8 mouse cellular contexts compared by ENCODE assay signal in the genomic region with DNA sequence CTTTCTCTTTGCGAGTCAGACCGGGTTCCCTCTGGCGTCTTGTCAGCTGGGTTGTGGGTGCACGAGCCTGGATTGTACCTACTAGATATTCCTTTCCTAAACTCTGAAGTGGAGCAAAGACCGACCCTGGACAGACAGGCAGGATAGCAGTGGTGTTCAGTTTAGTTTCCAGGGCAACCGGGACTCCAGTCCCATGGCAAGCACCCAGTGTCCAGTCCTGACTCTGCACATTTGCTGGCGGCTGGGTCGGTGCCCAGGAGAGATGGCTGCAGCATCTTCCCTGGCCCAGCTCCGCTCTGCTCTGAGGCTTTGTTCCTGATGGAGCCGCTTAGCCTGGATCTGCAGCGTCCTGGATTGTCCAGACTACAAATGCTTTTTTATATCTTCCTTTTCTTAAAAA.
DNase-seq lines count a peak whose midpoint lies in the region; ATAC-seq and TF ChIP-seq lines count a peak whose summit lies in the region.

No protein-coding gene starts in this region.

- no peak for DNase-seq in hindbrain, embryonic 10.5 days (ENCODE audit: low spot score)
- no peak for DNase-seq in hindbrain, embryonic 11.5 days (ENCODE audit: low spot score)
- DNase-seq in adrenal gland, postnatal 25 days: peak; percentile 59
- peak; percentile 87 for DNase-seq in gastrocnemius, postnatal 14 days
- DNase-seq in kidney, postnatal 0 days (ENCODE audit: low spot score): no peak
- peak; percentile 34 for DNase-seq in ovary, postnatal 14 days (ENCODE audit: low spot score)
- DNase-seq in thymus, postnatal 4 days: no peak
- no peak for DNase-seq in limb, embryonic 10.5 days (ENCODE audit: low spot score)

- H3K27me3 ChIP-seq in hindbrain, embryonic 10.5 days (ENCODE audit: insufficient read depth, poor library complexity, severe bottlenecking): peaks cover 24% of the 10 kb centered on the region
- no peaks in the 10 kb centered on the region for H3K27me3 ChIP-seq in hindbrain, embryonic 11.5 days (ENCODE audit: control insufficient read depth, insufficient read depth, low read length)
- H3K27me3 ChIP-seq in kidney, postnatal 0 days (ENCODE audit: insufficient read depth, low read length): no peaks in the 10 kb centered on the region
- 0 out of 2 replicates have a peak, but pooled peaks cover 3% of the 10 kb centered on the region for H3K27me3 ChIP-seq in limb, embryonic 10.5 days (ENCODE audit: low read depth, poor library complexity, severe bottlenecking)

- no peaks in the 10 kb centered on the region for H3K36me3 ChIP-seq in hindbrain, embryonic 10.5 days
- H3K36me3 ChIP-seq in hindbrain, embryonic 11.5 days (ENCODE audit: control insufficient read depth, insufficient read depth, low read length): no peaks in the 10 kb centered on the region
- H3K36me3 ChIP-seq in kidney, postnatal 0 days (ENCODE audit: insufficient read depth, low read length): no peaks in the 10 kb centered on the region
- no peaks in the 10 kb centered on the region for H3K36me3 ChIP-seq in limb, embryonic 10.5 days

- no peak overlapping the region for H3K9ac ChIP-seq in hindbrain, embryonic 11.5 days (ENCODE audit: low read depth, low read length)
- no peak overlapping the region for H3K9ac ChIP-seq in kidney, postnatal 0 days (ENCODE audit: low read depth, low read length)

- WGBS in hindbrain, embryonic 10.5 days: 62% methylated on average over 11 of the region's 11 CpGs
- WGBS in hindbrain, embryonic 11.5 days: 66% methylated on average over 11 of the region's 11 CpGs
- WGBS in kidney, postnatal 0 days: 44% methylated on average over 11 of the region's 11 CpGs
- 83% methylated on average over 11 of the region's 11 CpGs for WGBS in limb, embryonic 10.5 days

- peak overlapping the region; percentile 40; the same call in 1 of the 2 replicates for H3K27ac ChIP-seq in hindbrain, embryonic 10.5 days
- no peak overlapping the region for H3K27ac ChIP-seq in hindbrain, embryonic 11.5 days (ENCODE audit: low read depth, low read length)
- H3K27ac ChIP-seq in kidney, postnatal 0 days: no peak overlapping the region
- H3K27ac ChIP-seq in limb, embryonic 10.5 days: no peak overlapping the region

- no peak overlapping the region for H3K4me2 ChIP-seq in hindbrain, embryonic 11.5 days (replicated peaks; ENCODE audit: low read depth, low read length)
- H3K4me2 ChIP-seq in kidney, postnatal 0 days (ENCODE audit: low read length): no peak overlapping the region

- H3K4me1 ChIP-seq in hindbrain, embryonic 10.5 days (replicated peaks): peaks cover 37% of the 10 kb centered on the region
- peaks cover 2% of the 10 kb centered on the region; the same call in 1 of the 2 replicates for H3K4me1 ChIP-seq in hindbrain, embryonic 11.5 days (replicated peaks; ENCODE audit: control insufficient read depth, insufficient read depth, low read length)
- peaks cover 9% of the 10 kb centered on the region; the same call in 1 of the 2 replicates for H3K4me1 ChIP-seq in kidney, postnatal 0 days (replicated peaks; ENCODE audit: insufficient read depth, low read length)
- H3K4me1 ChIP-seq in limb, embryonic 10.5 days: peaks cover 17% of the 10 kb centered on the region

- H3K4me3 ChIP-seq in hindbrain, embryonic 10.5 days: no peak overlapping the region
- no peak overlapping the region for H3K4me3 ChIP-seq in hindbrain, embryonic 11.5 days (ENCODE audit: low read depth, low read length)
- H3K4me3 ChIP-seq in kidney, postnatal 0 days (replicated peaks; ENCODE audit: low read depth, low read length): no peak overlapping the region
- no peak overlapping the region for H3K4me3 ChIP-seq in limb, embryonic 10.5 days

- ATAC-seq in hindbrain, embryonic 11.5 days (ENCODE audit: low FRiP score): no peak
- ATAC-seq in kidney, postnatal 0 days (replicated peaks; ENCODE audit: low FRiP score, low read depth): 0 out of 2 replicates have a peak, but pooled peaks have one; percentile 54

- TF ChIP-seq CTCF in kidney, postnatal 0 days (IDR thresholded peaks at IDR 0.05; ENCODE audit: low read depth): no peak

- no peaks in the 10 kb centered on the region for H3K9me3 ChIP-seq in hindbrain, embryonic 10.5 days
- no peaks in the 10 kb centered on the region for H3K9me3 ChIP-seq in hindbrain, embryonic 11.5 days (ENCODE audit: control insufficient read depth, low read length)
- no peaks in the 10 kb centered on the region for H3K9me3 ChIP-seq in kidney, postnatal 0 days (replicated peaks; ENCODE audit: low read length)
- H3K9me3 ChIP-seq in limb, embryonic 10.5 days (replicated peaks): no peaks in the 10 kb centered on the region

- intact Hi-C loops in gastrocnemius, postnatal 14 days (cut with DNase I; ENCODE audit: low total_unique reads): no loop called here

Comparison
In these comparisons a context has a peak if more than half of its experiments do, and no peak if none do; other contexts are left out.
1. DNase-seq: peak in adrenal gland, postnatal 25 days (single experiment), gastrocnemius, postnatal 14 days (single experiment) and ovary, postnatal 14 days (single experiment); none in hindbrain, embryonic 10.5 days (single experiment), hindbrain, embryonic 11.5 days (single experiment), kidney, postnatal 0 days (single experiment), thymus, postnatal 4 days (single experiment) and limb, embryonic 10.5 days (single experiment).